Mouse (Mus musculus) urinary bladder, adult 18-20 months (tissue): ENCODE data around the gene Raver2.
A peak's percentile ranks its signal among the peaks of the same experiment; 100 is the strongest.

Experiments used
- DNase-seq, 2 experiments: peaks; one replicate each; pipeline ENCODE4 v3.0.0; 2022; ENCODE audit warnings: low spot score in 2 of 2, mixed read lengths in 2 of 2

Gene Raver2

GRCm38 (mm10) chr4:101107122-101107521 lies 38.3 kb downstream of the Raver2 start:
- no peak for DNase-seq

GRCm38 (mm10) chr4:101121002-101121401 lies 52.2 kb downstream of the Raver2 start:
- no peak for DNase-seq

GRCm38 (mm10) chr4:101135013-101135412 lies 66.2 kb downstream of the Raver2 start:
- no peak for DNase-seq

- DNase-seq = no peak
These were observed 67.1 kb downstream of the Raver2 start for GRCm38 (mm10) chr4:101135909-101136308.

GRCm38 (mm10) chr4:101137975-101138374 lies 69.2 kb downstream of the Raver2 start:
- DNase-seq = no peak

- no peak for DNase-seq
These were observed 73.0 kb downstream of the Raver2 start for GRCm38 (mm10) chr4:101141768-101142167.

GRCm38 (mm10) chr4:101143901-101144300 lies 75.1 kb downstream of the Raver2 start:
- no peak for DNase-seq

- DNase-seq = no peak
These were observed 75.6 kb downstream of the Raver2 start for GRCm38 (mm10) chr4:101144361-101144760.

GRCm38 (mm10) chr4:101144790-101145189 lies 76.0 kb downstream of the Raver2 start:
- no peak for DNase-seq

GRCm38 (mm10) chr4:101146047-101146745 lies 77.4 kb downstream of the Raver2 start:
- peak; percentile 17 to 48 for DNase-seq

GRCm38 (mm10) chr4:101146891-101147655 lies 78.3 kb downstream of the Raver2 start:
- DNase-seq = no peak

GRCm38 (mm10) chr4:101155541-101155940 lies 86.8 kb downstream of the Raver2 start:
- DNase-seq = no peak

GRCm38 (mm10) chr4:101157476-101157875 lies 88.7 kb downstream of the Raver2 start:
- no peak for DNase-seq

GRCm38 (mm10) chr4:101158282-101158681 lies 89.5 kb downstream of the Raver2 start:
- DNase-seq = no peak

- DNase-seq = no peak
These were observed 90.5 kb downstream of the Raver2 start for GRCm38 (mm10) chr4:101159191-101159764.

GRCm38 (mm10) chr4:101160821-101161220 lies 92.0 kb downstream of the Raver2 start:
- DNase-seq = no peak

GRCm38 (mm10) chr4:101164189-101164588 lies 95.4 kb downstream of the Raver2 start:
- DNase-seq = no peak

- no peak for DNase-seq
These were observed 95.9 kb downstream of the Raver2 start for GRCm38 (mm10) chr4:101164673-101165072.

- no peak for DNase-seq
These were observed 97.0 kb downstream of the Raver2 start for GRCm38 (mm10) chr4:101165776-101166175.

GRCm38 (mm10) chr4:101167777-101168176 lies 99.0 kb downstream of the Raver2 start:
- DNase-seq = no peak

GRCm38 (mm10) chr4:101168189-101168778 lies 99.5 kb downstream of the Raver2 start:
- no peak for DNase-seq

GRCm38 (mm10) chr4:101172738-101173137 lies 104.0 kb downstream of the Raver2 start:
- DNase-seq = no peak
